Mouse (Mus musculus): ENCODE data around the gene Ntrk1. TPM values are rescaled to one million over a fixed set of nuclear protein-coding genes. Genes with fewer than 3 reads are reported as not detected.

The Ntrk1 gene
- total and polyA plus RNA-seq, 3 experiments = 0.47 to 1.6 (median 0.55) TPM

DNA sequence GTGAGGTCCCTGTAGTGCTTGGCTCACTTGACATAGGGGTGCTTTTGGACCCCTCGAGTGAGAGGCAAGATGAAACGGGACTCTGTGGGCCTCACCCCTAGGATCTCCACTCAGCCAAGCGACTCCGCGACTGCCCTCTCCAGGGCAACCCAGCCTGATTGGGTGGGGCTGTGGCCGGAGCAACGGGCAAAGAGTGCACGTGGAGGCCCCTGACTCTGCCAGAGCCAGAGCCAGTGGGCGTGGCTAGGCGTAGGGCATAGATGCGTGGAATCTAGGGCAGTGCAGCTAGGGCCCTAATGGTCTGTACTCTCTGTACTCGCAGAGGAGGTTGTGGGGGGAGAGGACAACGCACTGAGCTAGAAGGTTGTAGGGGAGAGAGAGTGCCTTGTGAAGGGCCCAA is 46.5 kb downstream of the Ntrk1 start, which contains the start of gene Lrrc71:
TSS of gene Lrrc71 (minus strand) at position 195 of the 400 bp plus-strand sequence.
- no peak for DNase-seq (ENCODE audit: extremely low read depth)
- H3K4me3 ChIP-seq (replicated peaks in 1 of 3; ENCODE audit: low read depth in 2 of 3, low read length in 2 of 3, poor library complexity in 1 of 3) = no peak within 1 kb of the TSS
- dilution Hi-C loops (cut with MboI; ENCODE audit: extremely low pct_ligation_motif_present, extremely low pct_unique_long_range_greater_than_20kb, low sequenced_read_pairs) (no loop called here), in situ Hi-C loops (cut with MboI; ENCODE audit: low pct_ligation_motif_present, low pct_unique_long_range_greater_than_20kb, low sequenced_read_pairs) (no loop called here)
- no peak within 1 kb of the TSS for H3K4me2 ChIP-seq (ENCODE audit: insufficient read depth, low read depth, poor library complexity, severe bottlenecking)
- H3K27ac ChIP-seq (ENCODE audit: insufficient read depth, low read depth) = no peak within 1 kb of the TSS
- H3K4me1 ChIP-seq (ENCODE audit: control insufficient read depth in 1 of 2, insufficient read depth in 2 of 2) = peaks cover 0 to 11% of the 10 kb centered on the region in 2 experiments; a peak in 2 of 4 replicates
- H3K79me2 ChIP-seq (replicated peaks; ENCODE audit: control insufficient read depth, extremely low read depth, insufficient read depth, poor library complexity, severe bottlenecking) = no peaks in the 10 kb centered on the region
- TF ChIP-seq IRF4 (IDR thresholded peaks at IDR 0.05; ENCODE audit: low read depth, low read length) (no peak), EP300 (IDR thresholded peaks at IDR 0.05; ENCODE audit: low read length) (no peak), CTCF (conservative IDR thresholded peaks at IDR 0.05 in 1 of 2, IDR thresholded peaks at IDR 0.05 in 1 of 2; ENCODE audit: low read depth in 2 of 2, low read length in 2 of 2) (no peak), RAD21 (IDR thresholded peaks at IDR 0.05; ENCODE audit: low read depth, low read length) (no peak), TBP (conservative IDR thresholded peaks at IDR 0.05; ENCODE audit: low read depth, low read length) (no peak), POLR2A (IDR thresholded peaks at IDR 0.05; ENCODE audit: low read depth, low read length) (no peak), CHD2 (IDR thresholded peaks at IDR 0.05; ENCODE audit: low read length) (no peak), HCFC1 (IDR thresholded peaks at IDR 0.05; ENCODE audit: low read depth, low read length) (no peak), ZMIZ1 (IDR thresholded peaks at IDR 0.05; ENCODE audit: low read depth, low read length) (no peak), BHLHE40 (IDR thresholded peaks at IDR 0.05; ENCODE audit: low read depth, low read length) (no peak), MAFK (IDR thresholded peaks at IDR 0.05; ENCODE audit: insufficient replicate concordance, low read length) (no peak), CHD1 (IDR thresholded peaks at IDR 0.05; ENCODE audit: low read depth, low read length) (no peak)
- H3K9me3 ChIP-seq (replicated peaks; ENCODE audit: low read length) = no peaks in the 10 kb centered on the region
- H3K9ac ChIP-seq (ENCODE audit: insufficient read depth, low read depth) = no peak within 1 kb of the TSS
- H3K27me3 ChIP-seq (replicated peaks) = peaks cover 47% of the 10 kb centered on the region
- no peaks in the 10 kb centered on the region for H3K36me3 ChIP-seq (replicated peaks in 1 of 2; ENCODE audit: control insufficient read depth in 1 of 2, insufficient read depth in 1 of 2, low read length in 1 of 2)

- peaks cover 22% of the 10 kb centered on the region for H3K27me3 ChIP-seq (replicated peaks)
Observed at GRCm38 (mm10) chr3:87745036-87745659, 49.8 kb downstream of the Ntrk1 start.

More at GRCm38 (mm10) chr3:87745036-87745659, 49.8 kb downstream of the Ntrk1 start:
- Histone ChIP-seq H3K4me2 (ENCODE audit: insufficient read depth, low read depth, poor library complexity, severe bottlenecking) (no peak overlapping the region), H3K4me3 (replicated peaks in 1 of 3; ENCODE audit: low read depth in 2 of 3, low read length in 2 of 3, poor library complexity in 1 of 3) (no peak overlapping the region), H3K36me3 (replicated peaks in 1 of 2; ENCODE audit: control insufficient read depth in 1 of 2, insufficient read depth in 1 of 2, low read length in 1 of 2) (peaks cover 0 to 4% of the 10 kb centered on the region in 2 experiments), H3K27ac (ENCODE audit: insufficient read depth, low read depth) (no peak overlapping the region), H3K9me3 (replicated peaks; ENCODE audit: low read length) (no peaks in the 10 kb centered on the region), H3K79me2 (replicated peaks; ENCODE audit: control insufficient read depth, extremely low read depth, insufficient read depth, poor library complexity, severe bottlenecking) (no peaks in the 10 kb centered on the region), H3K9ac (ENCODE audit: insufficient read depth, low read depth) (no peak overlapping the region), H3K4me1 (ENCODE audit: control insufficient read depth in 1 of 2, insufficient read depth in 2 of 2) (peaks cover 0 to 14% of the 10 kb centered on the region in 2 experiments; a peak in 2 of 4 replicates)
- no peak for TF ChIP-seq ETS1 (conservative IDR thresholded peaks at IDR 0.05; ENCODE audit: low read depth, low read length)
- TF ChIP-seq CHD2 (IDR thresholded peaks at IDR 0.05; ENCODE audit: low read length) = no peak
- TF ChIP-seq ELF1 (IDR thresholded peaks at IDR 0.05; ENCODE audit: low read depth, low read length) = no peak
- TF ChIP-seq USF2 (conservative IDR thresholded peaks at IDR 0.05; ENCODE audit: low read depth, low read length) = no peak
- TF ChIP-seq JUN (IDR thresholded peaks at IDR 0.05; ENCODE audit: insufficient read depth, low read depth, low read length) = no peak
- TF ChIP-seq SMC3 (IDR thresholded peaks at IDR 0.05; ENCODE audit: low read depth, low read length) = no peak
- TF ChIP-seq UBTF (IDR thresholded peaks at IDR 0.05; ENCODE audit: low read depth, low read length) = no peak
- no peak for TF ChIP-seq CHD1 (IDR thresholded peaks at IDR 0.05; ENCODE audit: low read depth, low read length)
- no peak for TF ChIP-seq NRF1 (IDR thresholded peaks at IDR 0.05; ENCODE audit: low read depth, low read length)
- no peak for TF ChIP-seq EP300 (IDR thresholded peaks at IDR 0.05; ENCODE audit: low read length)
- no peak for DNase-seq (ENCODE audit: extremely low read depth)
- dilution Hi-C loops (cut with MboI; ENCODE audit: extremely low pct_ligation_motif_present, extremely low pct_unique_long_range_greater_than_20kb, low sequenced_read_pairs) = no loop called here
- in situ Hi-C loops (cut with MboI; ENCODE audit: low pct_ligation_motif_present, low pct_unique_long_range_greater_than_20kb, low sequenced_read_pairs) = no loop called here
